Mouse (Mus musculus) heart, postnatal 0 days (tissue): ENCODE measurements around the gene Dpy19l3. TPM values are rescaled to one million over a fixed set of nuclear protein-coding genes. Genes with fewer than 3 reads are reported as not detected.

Experiments
- ATAC-seq: fragments of 200-750 bp; cut with Nextera tagmentation; 2 replicates; pipeline ENCODE4 v1.8.0; 2017; ENCODE audit warnings: low read depth, moderate number of reproducible peaks, moderate library complexity; ENCODE audit not compliant: insufficient read depth
- DNase-seq: peaks from one replicate; pipeline ENCODE4 v3.0.0-alpha.2; 2016; ENCODE audit warnings: low spot score
- H3K27ac ChIP-seq: fragments of 300-500 bp; sonication (generic); 2 replicates; pipeline ENCODE4 v1.5.1; 2014; ENCODE audit warnings: low read depth, mild to moderate bottlenecking
- H3K27me3 ChIP-seq: fragments of 300-500 bp; sonication (generic); 2 replicates; pipeline ENCODE4 v1.6.1; 2014; ENCODE audit warnings: low read length, mixed read lengths; ENCODE audit not compliant: control insufficient read depth, insufficient read depth
- H3K36me3 ChIP-seq: fragments of 300-500 bp; sonication (generic); replicated peaks from 2 replicates; pipeline ENCODE4 v1.6.1; 2014; ENCODE audit warnings: low read length, mixed read lengths; ENCODE audit not compliant: control insufficient read depth, insufficient read depth
- H3K4me1 ChIP-seq: fragments of 300-500 bp; sonication (generic); 2 replicates; pipeline ENCODE4 v1.6.1; 2014; ENCODE audit warnings: antibody characterized with exemption; ENCODE audit not compliant: control insufficient read depth, insufficient read depth
- H3K4me2 ChIP-seq: fragments of 300-500 bp; sonication (generic); 2 replicates; pipeline ENCODE4 v1.6.1; 2014; ENCODE audit warnings: low read depth, mild to moderate bottlenecking, low read length, moderate library complexity
- H3K4me3 ChIP-seq: fragments of 300-500 bp; sonication (generic); 2 replicates; pipeline ENCODE4 v1.5.1; 2014; ENCODE audit warnings: low read depth, low read length
- H3K9ac ChIP-seq: fragments of 300-500 bp; sonication (generic); replicated peaks from 2 replicates; pipeline ENCODE4 v1.6.1; 2014; ENCODE audit warnings: low read depth, low read length, mixed read lengths
- H3K9me3 ChIP-seq: fragments of 300-500 bp; sonication (generic); replicated peaks from 2 replicates; pipeline ENCODE4 v1.6.1; 2016; ENCODE audit warnings: low read length; ENCODE audit not compliant: control insufficient read depth
- CTCF ChIP-seq: IDR thresholded peaks from 2 replicates; pipeline ENCODE4 v1.5.1; 2016; ENCODE audit warnings: antibody characterized with exemption, control low read depth, low read depth
- EP300 ChIP-seq: IDR thresholded peaks from 2 replicates; pipeline ENCODE4 v1.6.1; 2016; ENCODE audit warnings: antibody characterized with exemption, low read depth
- WGBS: fragments of 180-500 bp; shearing (Covaris S2); extraction: QIAGEN DNeasy Blood & Tissue Kit; methylation state at CpG from one replicate; pipeline ENCODE4 v1.1.7; 2014; 5-methylcytosine and 5-hydroxymethylcytosine counted together
- polyA plus RNA-seq: library from polyadenylated mRNA; unstranded; fragments of >200 nt; fragmentation: Nextera tagmentation; extraction: Ambion mirVana; gene quantifications from 2 replicates; pipeline ENCODE4 v1.2.1, GENCODE M21; 2015
- total RNA-seq: library from RNA; depleted of rRNA; stranded (reverse); fragments of >200 nt; gene quantifications from 2 replicates; pipeline ENCODE4 v1.2.3, GENCODE M21; 2014; ENCODE audit warnings: low replicate concordance; rRNA removed

Gene Dpy19l3
- total and polyA plus RNA-seq, 2 experiments from 2014 or later, result 1.1 to 4.9 TPM

GRCm38 (mm10) chr7:35640072-35640471 is 114.2 kb downstream of the Dpy19l3 start:
- H3K36me3 ChIP-seq, result peaks cover 79% of the 10 kb centered on the region
- no peaks in the 10 kb centered on the region for H3K9me3 ChIP-seq
- no peak for TF ChIP-seq CTCF
- no peak for TF ChIP-seq EP300
- no peaks in the 10 kb centered on the region for H3K27me3 ChIP-seq
- no peak overlapping the region for H3K4me3 ChIP-seq
- no peak; the same call in 1 of the 2 replicates for ATAC-seq
- WGBS, result 42% methylated on average over 6 of the region's 6 CpGs
- no peaks in the 10 kb centered on the region for H3K4me1 ChIP-seq
- H3K27ac ChIP-seq, result no peak overlapping the region
- DNase-seq, result no peak
- H3K9ac ChIP-seq, result no peak overlapping the region
- H3K4me2 ChIP-seq, result no peak overlapping the region

GRCm38 (mm10) chr7:35636874-35637273 is 117.4 kb downstream of the Dpy19l3 start:
- TF ChIP-seq CTCF (no peak), EP300 (no peak)
- DNase-seq (no peak), ATAC-seq (no peak)
- H3K9me3 ChIP-seq, result no peaks in the 10 kb centered on the region
- no peak overlapping the region for H3K27ac ChIP-seq
- H3K4me3 ChIP-seq, result no peak overlapping the region
- peaks cover 63% of the 10 kb centered on the region for H3K36me3 ChIP-seq
- no peak overlapping the region for H3K4me2 ChIP-seq
- no peak overlapping the region for H3K9ac ChIP-seq
- H3K27me3 ChIP-seq, result no peaks in the 10 kb centered on the region
- WGBS, result 94% methylated on average over 9 of the region's 9 CpGs
- H3K4me1 ChIP-seq, result no peaks in the 10 kb centered on the region

- 51% methylated on average over 6 of the region's 6 CpGs for WGBS
- Histone ChIP-seq H3K36me3 (peaks cover 62% of the 10 kb centered on the region), H3K9ac (no peak overlapping the region), H3K9me3 (no peaks in the 10 kb centered on the region), H3K27ac (no peak overlapping the region), H3K27me3 (no peaks in the 10 kb centered on the region), H3K4me1 (no peaks in the 10 kb centered on the region), H3K4me3 (no peak overlapping the region), H3K4me2 (no peak overlapping the region)
- ATAC-seq (no peak), DNase-seq (no peak)
- TF ChIP-seq EP300 (no peak), CTCF (peak; percentile 54)
Observed at GRCm38 (mm10) chr7:35636229-35636628, 118.0 kb downstream of the Dpy19l3 start.

Other genes starting within 250 kb of the Dpy19l3 start
- gene Tdrd12, start 216.7 kb downstream of the Dpy19l3 start, total RNA-seq, result not detected in 2 replicates
- 1.4 and 1.5 TPM in 2 replicates for gene Tdrd12, start 216.7 kb downstream of the Dpy19l3 start, polyA plus RNA-seq
- gene Nudt19, start 198.2 kb downstream of the Dpy19l3 start, total RNA-seq, result 75.2 and 76.6 TPM in 2 replicates
- gene Nudt19, start 198.2 kb downstream of the Dpy19l3 start, polyA plus RNA-seq, result 133 and 136 TPM in 2 replicates
- under 0.01 TPM in 1 of 2 replicates, not detected in the other for gene Rgs9bp, start 168.9 kb downstream of the Dpy19l3 start, total RNA-seq
- 0.04 and 0.07 TPM in 2 replicates for gene Rgs9bp, start 168.9 kb downstream of the Dpy19l3 start, polyA plus RNA-seq
- 9.5 and 19.3 TPM in 2 replicates for gene Ankrd27, start 168.2 kb downstream of the Dpy19l3 start, total RNA-seq
- gene Ankrd27, start 168.2 kb downstream of the Dpy19l3 start, polyA plus RNA-seq, result 8.9 and 9.6 TPM in 2 replicates
- gene Pdcd5, start 106.9 kb downstream of the Dpy19l3 start, total RNA-seq, result 24.5 and 45.6 TPM in 2 replicates
- 278 TPM in 2 replicates for gene Pdcd5, start 106.9 kb downstream of the Dpy19l3 start, polyA plus RNA-seq
- gene Zfp507, start 48.5 kb upstream of the Dpy19l3 start, total RNA-seq, result 8.4 and 10.9 TPM in 2 replicates
- gene Zfp507, start 48.5 kb upstream of the Dpy19l3 start, polyA plus RNA-seq, result 5.2 and 5.9 TPM in 2 replicates